Mouse (Mus musculus): Measurements from ENCODE around the gene Foxa2.

DNA sequence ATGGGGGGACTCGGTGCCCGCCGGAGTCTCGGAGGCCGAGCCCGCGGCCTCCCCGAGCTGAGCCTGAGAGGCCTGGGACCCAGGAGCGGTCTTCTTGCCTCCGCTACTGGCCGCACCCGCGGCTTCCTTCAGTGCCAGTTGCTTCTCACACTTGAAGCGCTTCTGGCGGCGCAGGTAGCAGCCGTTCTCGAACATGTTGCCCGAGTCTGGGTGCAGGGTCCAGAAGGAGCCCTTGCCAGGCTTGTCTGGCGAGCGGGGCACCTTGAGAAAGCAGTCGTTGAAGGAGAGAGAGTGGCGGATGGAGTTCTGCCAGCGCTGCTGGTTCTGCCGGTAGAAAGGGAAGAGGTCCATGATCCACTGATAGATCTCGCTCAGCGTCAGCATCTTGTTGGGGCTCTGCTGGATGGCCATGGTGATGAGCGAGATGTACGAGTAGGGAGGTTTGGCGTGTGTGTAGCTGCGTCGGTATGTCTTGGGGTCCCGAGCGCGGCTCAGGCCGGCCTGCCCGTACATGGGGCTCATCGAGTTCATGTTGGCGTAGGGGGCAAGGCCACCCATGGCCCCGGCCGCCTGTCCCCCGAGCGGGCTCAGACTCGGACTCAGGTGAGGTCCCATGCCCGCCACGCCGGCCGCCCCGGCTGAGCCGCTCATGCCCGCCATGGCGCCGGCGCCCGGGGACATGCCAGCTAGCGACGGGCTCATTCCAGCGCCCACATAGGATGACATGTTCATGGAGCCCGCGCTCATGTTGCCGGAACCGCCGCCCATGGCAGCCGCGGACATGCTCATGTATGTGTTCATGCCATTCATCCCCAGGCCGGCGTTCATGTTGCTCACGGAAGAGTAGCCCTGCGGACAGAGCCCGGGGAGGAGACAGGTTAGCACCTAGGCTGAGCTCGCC is 2.5 kb downstream of the Foxa2 start:
- TF ChIP-seq CTCF (IDR thresholded peaks at IDR 0.05; ENCODE audit: low read depth, low read length) (no peak), POLR2A (IDR thresholded peaks at IDR 0.05; ENCODE audit: borderline replicate concordance, low read depth, low read length) (no peak)

Measured in bone marrow macrophage, adult 2 months (primary cell).